Mouse (Mus musculus) midbrain, embryonic 13.5 days (tissue): Measurements from ENCODE around the gene 2610507B11Rik. TPM values are rescaled to one million over a fixed set of nuclear protein-coding genes. Genes with fewer than 3 reads are reported as not detected.
A peak's percentile ranks its signal among the peaks of the same experiment; 100 is the strongest.

Experiments used
- ATAC-seq: fragments of 200-750 bp; cut with Nextera tagmentation; 2 replicates; pipeline ENCODE4 v1.8.0; 2017; ENCODE audit warnings: mild to moderate bottlenecking, moderate TSS enrichment, moderate library complexity
- H3K27ac ChIP-seq: fragments of 300-500 bp; sonication (generic); 2 replicates; pipeline ENCODE4 v1.5.1; 2015; ENCODE audit warnings: inconsistent platforms, mild to moderate bottlenecking, moderate library complexity
- H3K27me3 ChIP-seq: fragments of 300-500 bp; sonication (generic); 2 replicates; pipeline ENCODE4 v1.6.1; 2015; ENCODE audit warnings: mild to moderate bottlenecking, inconsistent platforms
- H3K36me3 ChIP-seq: fragments of 300-500 bp; sonication (generic); 2 replicates; pipeline ENCODE4 v1.6.1; 2015; ENCODE audit warnings: mild to moderate bottlenecking, inconsistent platforms
- H3K4me1 ChIP-seq: fragments of 300-500 bp; sonication (generic); replicated peaks from 2 replicates; pipeline ENCODE4 v1.6.1; 2015; ENCODE audit warnings: inconsistent platforms
- H3K4me2 ChIP-seq: fragments of 300-500 bp; sonication (generic); replicated peaks from 2 replicates; pipeline ENCODE4 v1.6.1; 2015; ENCODE audit warnings: moderate library complexity, mild to moderate bottlenecking, inconsistent platforms
- H3K4me3 ChIP-seq: fragments of 300-500 bp; sonication (generic); replicated peaks from 2 replicates; pipeline ENCODE4 v1.5.1; 2015; ENCODE audit warnings: mild to moderate bottlenecking, inconsistent platforms
- H3K9ac ChIP-seq: fragments of 300-500 bp; sonication (generic); replicated peaks from 2 replicates; pipeline ENCODE4 v1.6.1; 2015; ENCODE audit warnings: mild to moderate bottlenecking, inconsistent platforms
- H3K9me3 ChIP-seq: fragments of 300-500 bp; sonication (generic); 2 replicates; pipeline ENCODE4 v1.6.1; 2016; ENCODE audit warnings: mild to moderate bottlenecking, inconsistent platforms
- WGBS: fragments of 180-500 bp; shearing (Covaris S2); methylation state at CpG from one replicate; pipeline ENCODE4 v1.1.7; 2015; 5-methylcytosine and 5-hydroxymethylcytosine counted together
- polyA plus RNA-seq: library from polyadenylated mRNA; unstranded; fragments of >200 nt; fragmentation: Nextera tagmentation; extraction: Ambion mirVana; gene quantifications from 2 replicates; pipeline ENCODE4 v1.2.1, GENCODE M21; 2015

Gene 2610507B11Rik
- polyA plus RNA-seq, result 60.6 and 62.3 TPM in 2 replicates

DNA sequence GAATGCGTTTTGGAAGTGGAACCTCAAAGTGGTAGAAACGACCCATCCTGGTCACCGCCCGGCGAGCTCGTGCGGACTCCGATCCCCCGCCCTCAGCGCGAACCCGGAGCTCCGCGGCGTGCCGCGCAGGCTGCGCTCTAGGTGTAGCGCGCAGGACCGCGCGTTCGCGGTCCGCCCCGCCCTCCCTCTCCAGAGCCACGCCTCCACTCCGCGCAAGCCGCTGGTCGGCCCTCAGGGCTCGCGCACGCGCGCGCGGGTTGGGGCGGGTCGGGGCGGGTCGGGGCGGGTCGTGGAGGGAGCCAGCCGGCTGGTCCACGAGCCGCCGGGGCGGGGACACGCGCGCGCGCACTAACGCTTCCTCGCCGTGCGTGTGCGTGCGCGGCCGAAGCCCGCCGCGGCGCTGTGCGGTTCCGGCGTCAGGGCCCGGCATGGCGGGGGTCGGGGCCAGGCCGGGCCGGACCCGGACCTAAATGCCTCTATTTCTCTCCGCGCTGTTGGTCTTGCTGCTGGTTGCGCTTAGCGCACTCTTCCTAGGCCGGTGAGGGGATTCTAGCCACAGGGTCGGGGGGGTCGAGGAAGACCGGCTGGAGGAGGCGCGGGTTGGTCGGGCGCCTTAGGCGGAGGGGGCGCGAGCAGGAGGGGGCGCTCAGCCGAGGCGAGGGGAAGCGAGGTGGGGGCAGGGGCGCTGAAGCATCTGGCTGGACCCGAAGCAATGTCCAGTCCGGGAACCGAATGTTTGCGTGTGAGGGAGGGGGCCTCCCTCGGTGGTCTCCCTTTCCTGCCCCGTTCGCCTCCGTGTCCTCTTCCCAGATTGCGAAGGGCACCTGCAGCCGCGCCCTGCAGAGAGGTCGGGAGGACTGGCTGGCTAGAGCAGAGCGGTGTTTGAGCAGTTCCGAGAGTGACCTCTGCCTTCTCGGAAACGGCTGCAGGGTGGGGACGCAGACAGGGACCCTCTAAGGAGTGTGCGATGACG is at the start of gene 2610507B11Rik:
TSS of gene 2610507B11Rik (plus strand) at position 373 of the 973 bp plus-strand sequence.
- ATAC-seq, result peak; percentile 95
- H3K9ac ChIP-seq, result peak within 1 kb of the TSS; percentile 83
- WGBS, result under 1% methylated on average over 114 of the region's 115 CpGs
- peaks cover 13% of the 10 kb centered on the region for H3K27me3 ChIP-seq
- peak within 1 kb of the TSS; percentile 84 for H3K27ac ChIP-seq
- peak within 1 kb of the TSS; percentile 82 for H3K4me2 ChIP-seq
- no peaks in the 10 kb centered on the region for H3K9me3 ChIP-seq
- peak within 1 kb of the TSS; percentile 87 for H3K4me3 ChIP-seq
- H3K4me1 ChIP-seq, result peaks cover 16% of the 10 kb centered on the region
- H3K36me3 ChIP-seq, result peaks cover 34% of the 10 kb centered on the region

- Histone ChIP-seq H3K27ac (no peak overlapping the region), H3K27me3 (no peaks in the 10 kb centered on the region), H3K9ac (no peak overlapping the region), H3K4me2 (no peak overlapping the region), H3K36me3 (peaks cover 99% of the 10 kb centered on the region), H3K4me1 (no peaks in the 10 kb centered on the region), H3K9me3 (no peaks in the 10 kb centered on the region), H3K4me3 (no peak overlapping the region)
- WGBS, result 96% methylated on average over 14 of the region's 14 CpGs
- ATAC-seq, result no peak
Measured at GRCm38 (mm10) chr11:78213086-78213817, 48.3 kb upstream of the 2610507B11Rik start.

DNA sequence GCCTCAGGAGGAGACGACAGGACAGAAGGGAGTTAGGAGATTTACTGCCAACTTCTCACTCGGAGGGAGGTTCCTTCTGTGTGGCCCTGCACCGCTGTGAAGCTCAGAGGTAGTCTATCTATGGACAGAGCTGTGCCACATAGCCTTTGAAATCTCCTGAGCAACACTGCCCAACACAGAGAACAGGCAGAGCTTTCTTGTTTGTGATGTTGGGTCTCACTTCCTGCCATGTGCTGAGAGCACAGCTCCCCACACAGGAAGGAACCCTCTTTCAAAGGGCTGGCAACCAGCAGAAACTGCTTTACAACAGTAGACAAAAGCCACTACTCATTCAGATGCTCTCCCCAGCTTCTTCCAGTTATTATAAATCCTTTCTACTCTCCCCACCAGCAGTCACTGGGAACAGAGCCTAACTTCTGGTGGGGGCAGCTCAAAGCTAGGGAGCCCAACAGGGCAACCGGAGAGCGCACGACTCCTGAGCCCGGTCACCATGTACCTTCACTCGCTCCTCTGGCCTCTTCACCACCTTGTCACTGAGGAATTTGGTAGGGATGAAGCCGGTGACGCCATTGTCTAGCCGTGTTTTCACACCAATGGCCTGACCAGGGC is 45.7 kb upstream of the 2610507B11Rik start:
- H3K36me3 ChIP-seq, result peaks cover 99% of the 10 kb centered on the region
- H3K9me3 ChIP-seq, result no peaks in the 10 kb centered on the region
- H3K27me3 ChIP-seq, result no peaks in the 10 kb centered on the region
- H3K4me1 ChIP-seq, result no peaks in the 10 kb centered on the region
- no peak overlapping the region for H3K4me3 ChIP-seq
- no peak overlapping the region for H3K4me2 ChIP-seq
- H3K27ac ChIP-seq, result no peak overlapping the region
- H3K9ac ChIP-seq, result no peak overlapping the region
- 87% methylated on average over 11 of the region's 11 CpGs for WGBS
- ATAC-seq, result no peak

- Histone ChIP-seq H3K4me2 (no peak overlapping the region), H3K27ac (no peak overlapping the region), H3K9ac (no peak overlapping the region), H3K27me3 (no peaks in the 10 kb centered on the region), H3K4me1 (no peaks in the 10 kb centered on the region), H3K9me3 (no peaks in the 10 kb centered on the region), H3K36me3 (peaks cover 97% of the 10 kb centered on the region), H3K4me3 (no peak overlapping the region)
- 95% methylated on average over 4 of the region's 4 CpGs for WGBS
- ATAC-seq, result no peak
Measured at GRCm38 (mm10) chr11:78223586-78223985, 38.0 kb upstream of the 2610507B11Rik start.

DNA sequence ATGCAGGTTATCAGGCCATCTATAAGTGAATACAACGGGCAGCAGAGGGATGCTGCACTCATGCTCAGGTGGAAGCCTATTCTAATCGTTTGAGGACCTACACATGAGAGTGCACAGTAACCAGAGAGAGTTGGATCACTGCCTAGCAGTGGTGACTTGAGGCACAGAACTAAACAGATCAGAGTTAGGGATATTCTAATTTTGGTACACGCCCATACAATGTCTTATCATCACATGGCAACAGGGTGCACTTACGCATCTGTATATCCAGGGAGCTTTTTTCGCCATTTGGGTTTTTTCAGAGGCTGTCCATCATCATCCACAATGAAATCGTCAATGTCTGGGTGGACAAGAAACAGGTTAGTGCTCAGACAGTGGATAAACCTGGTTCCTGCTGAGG is 30.0 kb upstream of the 2610507B11Rik start:
- H3K9me3 ChIP-seq, result no peaks in the 10 kb centered on the region
- H3K36me3 ChIP-seq, result peaks cover 74% of the 10 kb centered on the region
- 94% methylated on average over 6 of the region's 6 CpGs for WGBS
- no peaks in the 10 kb centered on the region for H3K27me3 ChIP-seq
- no peak overlapping the region for H3K4me2 ChIP-seq
- no peak overlapping the region for H3K9ac ChIP-seq
- H3K4me1 ChIP-seq, result no peaks in the 10 kb centered on the region
- no peak overlapping the region for H3K27ac ChIP-seq
- H3K4me3 ChIP-seq, result no peak overlapping the region
- ATAC-seq, result no peak

- Histone ChIP-seq H3K4me2 (no peak overlapping the region), H3K27ac (no peak overlapping the region), H3K9ac (no peak overlapping the region; the same call in 1 of the 2 replicates), H3K9me3 (no peaks in the 10 kb centered on the region), H3K36me3 (peaks cover 23% of the 10 kb centered on the region), H3K4me1 (peaks cover 23% of the 10 kb centered on the region), H3K27me3 (no peaks in the 10 kb centered on the region), H3K4me3 (no peak overlapping the region)
- 93% methylated on average over 9 of the region's 9 CpGs for WGBS
- no peak for ATAC-seq
Measured at GRCm38 (mm10) chr11:78240193-78240857, 21.2 kb upstream of the 2610507B11Rik start.

- no peaks in the 10 kb centered on the region for H3K27me3 ChIP-seq
- peak overlapping the region; percentile 93 for H3K9ac ChIP-seq
- H3K4me1 ChIP-seq, result peaks cover 53% of the 10 kb centered on the region
- peaks cover 11% of the 10 kb centered on the region for H3K36me3 ChIP-seq
- peak overlapping the region; percentile 99 for H3K4me3 ChIP-seq
- H3K4me2 ChIP-seq, result peak overlapping the region; percentile 92
- H3K27ac ChIP-seq, result peak overlapping the region; percentile 97
- peak; percentile 52 for ATAC-seq
- no peaks in the 10 kb centered on the region for H3K9me3 ChIP-seq
- WGBS, result under 1% methylated on average over 19 of the region's 19 CpGs
Measured at GRCm38 (mm10) chr11:78245261-78245626, 16.3 kb upstream of the 2610507B11Rik start.

DNA sequence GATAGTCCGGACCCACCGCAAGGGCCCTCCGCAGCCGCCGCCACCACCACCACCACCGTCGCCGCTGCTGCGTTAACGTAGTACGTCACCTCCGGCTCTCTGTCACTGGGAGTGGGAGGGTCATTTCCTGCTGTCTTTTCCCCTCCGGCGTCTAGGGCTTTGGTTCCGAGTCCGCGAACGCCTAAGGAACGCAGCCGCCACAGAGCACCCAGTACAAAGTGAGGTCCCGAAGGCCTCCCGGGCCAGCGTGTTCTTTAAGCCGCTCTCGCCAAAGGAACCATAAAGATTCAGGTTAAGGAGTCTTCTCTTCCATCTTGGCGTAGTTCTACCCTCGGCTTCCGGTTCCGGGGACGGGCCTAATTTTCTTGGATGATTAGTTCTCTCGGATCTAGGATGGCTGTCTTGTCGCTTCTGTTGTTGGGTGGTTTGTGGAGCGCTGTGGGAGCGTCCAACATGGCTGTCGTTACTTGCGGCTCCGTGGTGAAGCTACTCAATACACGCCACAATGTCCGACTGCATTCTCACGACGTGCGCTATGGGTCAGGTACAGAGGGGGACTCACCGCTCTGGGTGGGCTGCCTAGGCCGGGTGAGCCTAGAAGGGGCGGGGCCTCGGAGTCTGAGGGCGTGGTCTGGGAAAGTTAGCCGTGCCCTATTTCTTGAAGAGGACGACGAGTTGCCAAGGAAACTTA is 15.8 kb upstream of the 2610507B11Rik start, which contains the start of the genes Sdf2 and Supt6:
TSS of gene Sdf2 (plus strand) at position 120 of the 691 bp plus-strand sequence.
TSS of gene Supt6 (minus strand) at position 361 of the 691 bp plus-strand sequence.
- WGBS, result under 1% methylated on average over 50 of the region's 50 CpGs
- no peaks in the 10 kb centered on the region for H3K27me3 ChIP-seq
- H3K9ac ChIP-seq, result peak within 1 kb of the TSS; percentile 93
- no peaks in the 10 kb centered on the region for H3K9me3 ChIP-seq
- H3K4me3 ChIP-seq, result peak within 1 kb of the TSS; percentile 99
- H3K27ac ChIP-seq, result peak within 1 kb of the TSS; percentile 97
- ATAC-seq, result peak; percentile 97
- peak within 1 kb of the TSS; percentile 92 for H3K4me2 ChIP-seq
- H3K36me3 ChIP-seq, result peaks cover 7% of the 10 kb centered on the region
- peaks cover 53% of the 10 kb centered on the region for H3K4me1 ChIP-seq

DNA sequence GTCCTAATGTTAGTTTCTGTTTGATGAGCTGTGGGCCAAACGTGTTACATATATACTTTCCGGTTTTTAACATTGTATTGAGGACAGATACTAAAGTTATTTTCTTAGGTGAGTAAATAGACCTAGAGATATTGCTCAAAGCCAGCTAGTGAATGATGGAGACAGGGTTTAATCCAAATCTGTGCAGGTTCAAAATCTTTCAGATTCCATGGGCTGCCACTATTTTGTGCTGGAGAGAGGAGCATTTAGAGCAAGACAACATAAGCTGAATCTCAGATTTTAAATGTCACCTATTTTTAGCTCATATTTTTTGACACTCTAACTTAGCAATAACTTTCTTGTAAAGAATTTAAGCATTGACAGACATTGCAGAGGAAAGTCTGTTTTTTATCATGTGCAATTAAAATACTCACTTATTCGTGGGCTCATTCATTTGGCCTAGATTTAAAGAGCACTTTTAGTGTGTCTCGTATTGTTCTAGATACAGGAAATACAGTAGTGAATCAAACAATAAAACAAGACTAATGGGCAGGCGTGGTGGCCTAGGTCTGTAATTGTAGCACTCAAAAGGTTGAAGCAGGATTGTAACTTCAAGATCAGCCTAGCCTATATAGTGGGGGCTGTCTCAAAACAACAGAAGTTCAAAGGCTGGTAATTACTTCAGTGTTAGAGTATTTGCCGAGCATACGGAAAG is 15.1 kb upstream of the 2610507B11Rik start:
- no peak for ATAC-seq
- peak overlapping the region; percentile 97 for H3K27ac ChIP-seq
- peak overlapping the region; percentile 93; the same call in 1 of the 2 replicates for H3K9ac ChIP-seq
- H3K36me3 ChIP-seq, result peaks cover 14% of the 10 kb centered on the region
- no peaks in the 10 kb centered on the region for H3K27me3 ChIP-seq
- H3K4me2 ChIP-seq, result peak overlapping the region; percentile 92
- no peaks in the 10 kb centered on the region for H3K9me3 ChIP-seq
- H3K4me1 ChIP-seq, result peaks cover 53% of the 10 kb centered on the region
- peak overlapping the region; percentile 99 for H3K4me3 ChIP-seq
- 54% methylated on average over 7 of the region's 7 CpGs for WGBS

DNA sequence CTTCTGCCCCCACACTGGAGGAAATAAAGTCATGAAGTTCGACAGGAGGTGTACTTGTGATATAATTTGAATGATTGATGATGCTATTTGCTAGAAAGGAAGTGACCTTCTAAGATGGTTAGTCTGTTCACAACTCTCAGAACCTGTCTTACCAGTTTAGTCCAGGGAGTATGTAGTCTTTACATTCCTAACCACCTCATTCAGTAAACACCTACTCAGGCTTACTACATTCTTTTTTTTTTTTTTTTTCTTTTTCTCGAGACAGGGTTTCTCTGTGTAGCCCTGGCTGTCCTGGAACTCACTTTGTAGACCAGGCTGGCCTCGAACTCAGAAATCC is 14.6 kb upstream of the 2610507B11Rik start:
- H3K9me3 ChIP-seq, result no peaks in the 10 kb centered on the region
- H3K4me1 ChIP-seq, result peaks cover 53% of the 10 kb centered on the region
- H3K27ac ChIP-seq, result no peak overlapping the region
- peak overlapping the region; percentile 92; the same call in 1 of the 2 replicates for H3K4me2 ChIP-seq
- no peak for ATAC-seq
- peaks cover 18% of the 10 kb centered on the region for H3K36me3 ChIP-seq
- H3K27me3 ChIP-seq, result no peaks in the 10 kb centered on the region
- H3K9ac ChIP-seq, result no peak overlapping the region; the same call in 1 of the 2 replicates
- WGBS, result 80% methylated on average over 3 of the region's 3 CpGs
- peak overlapping the region; percentile 99 for H3K4me3 ChIP-seq
